Mouse (Mus musculus): Measurements from ENCODE around the gene Capzb. TPM values are rescaled to one million over a fixed set of nuclear protein-coding genes. Genes with fewer than 3 reads are reported as not detected.
A peak's percentile ranks its signal among the peaks of the same experiment; 100 is the strongest.

The Capzb gene
- polyA plus RNA-seq, 1 experiment from 2014 or later, result 330 TPM

GRCm38 (mm10) chr4:139219656-139220055 is 27.0 kb downstream of the Capzb start:
- no peaks in the 10 kb centered on the region for H3K4me1 ChIP-seq
- H3K4me2 ChIP-seq, result no peak overlapping the region
- no peaks in the 10 kb centered on the region for H3K27me3 ChIP-seq (replicated peaks)
- 70% methylated on average over 4 of the region's 4 CpGs for WGBS
- H3K27ac ChIP-seq, result no peak overlapping the region
- no peaks in the 10 kb centered on the region for H3K9me3 ChIP-seq
- H3K4me3 ChIP-seq, result no peak overlapping the region
- no peak overlapping the region for H3K9ac ChIP-seq
- ATAC-seq (replicated peaks), result no peak
- no peaks in the 10 kb centered on the region for H3K36me3 ChIP-seq (replicated peaks)

- no peaks in the 10 kb centered on the region for H3K9me3 ChIP-seq
- no peaks in the 10 kb centered on the region for H3K27me3 ChIP-seq (replicated peaks)
- H3K4me2 ChIP-seq, result no peak overlapping the region
- H3K9ac ChIP-seq, result no peak overlapping the region
- ATAC-seq (replicated peaks), result no peak
- no peaks in the 10 kb centered on the region for H3K36me3 ChIP-seq (replicated peaks)
- H3K4me1 ChIP-seq, result no peaks in the 10 kb centered on the region
- 97% methylated on average over 4 of the region's 4 CpGs for WGBS
- no peak overlapping the region for H3K4me3 ChIP-seq
- H3K27ac ChIP-seq, result no peak overlapping the region
These were observed 28.3 kb downstream of the Capzb start for GRCm38 (mm10) chr4:139220978-139221377.

- no peak for ATAC-seq (replicated peaks)
- H3K4me2 ChIP-seq, result no peak overlapping the region
- WGBS, result 87% methylated on average over 4 of the region's 4 CpGs
- no peaks in the 10 kb centered on the region for H3K27me3 ChIP-seq (replicated peaks)
- H3K9ac ChIP-seq, result no peak overlapping the region
- H3K4me3 ChIP-seq, result no peak overlapping the region
- H3K9me3 ChIP-seq, result no peaks in the 10 kb centered on the region
- no peaks in the 10 kb centered on the region for H3K4me1 ChIP-seq
- no peak overlapping the region for H3K27ac ChIP-seq
- H3K36me3 ChIP-seq (replicated peaks), result no peaks in the 10 kb centered on the region
These were observed 29.1 kb downstream of the Capzb start for GRCm38 (mm10) chr4:139221837-139222236.

GRCm38 (mm10) chr4:139225115-139225514 is 32.4 kb downstream of the Capzb start:
- Histone ChIP-seq H3K9me3 (no peaks in the 10 kb centered on the region), H3K27me3 (replicated peaks) (no peaks in the 10 kb centered on the region), H3K27ac (no peak overlapping the region), H3K36me3 (replicated peaks) (no peaks in the 10 kb centered on the region), H3K4me1 (peaks cover 7% of the 10 kb centered on the region), H3K9ac (no peak overlapping the region), H3K4me2 (no peak overlapping the region), H3K4me3 (no peak overlapping the region)
- WGBS, result 77% methylated on average over 5 of the region's 5 CpGs
- ATAC-seq (replicated peaks), result no peak

- Histone ChIP-seq H3K4me1 (peaks cover 16% of the 10 kb centered on the region), H3K36me3 (replicated peaks) (no peaks in the 10 kb centered on the region), H3K27ac (no peak overlapping the region), H3K4me3 (no peak overlapping the region), H3K4me2 (no peak overlapping the region), H3K9ac (no peak overlapping the region), H3K27me3 (replicated peaks) (no peaks in the 10 kb centered on the region), H3K9me3 (no peaks in the 10 kb centered on the region)
- no peak for ATAC-seq (replicated peaks)
- 88% methylated on average over 4 of the region's 4 CpGs for WGBS
These were observed 33.2 kb downstream of the Capzb start for GRCm38 (mm10) chr4:139225944-139226343.

- Histone ChIP-seq H3K27me3 (replicated peaks) (no peaks in the 10 kb centered on the region), H3K36me3 (replicated peaks) (no peaks in the 10 kb centered on the region), H3K4me1 (peaks cover 18% of the 10 kb centered on the region), H3K9ac (no peak overlapping the region), H3K4me2 (no peak overlapping the region), H3K9me3 (no peaks in the 10 kb centered on the region), H3K27ac (no peak overlapping the region), H3K4me3 (no peak overlapping the region)
- 84% methylated on average over 13 of the region's 13 CpGs for WGBS
- no peak for ATAC-seq (replicated peaks)
These were observed 34.0 kb downstream of the Capzb start for GRCm38 (mm10) chr4:139226504-139227216.

- Histone ChIP-seq H3K9ac (no peak overlapping the region), H3K4me3 (no peak overlapping the region), H3K36me3 (replicated peaks) (no peaks in the 10 kb centered on the region), H3K9me3 (no peaks in the 10 kb centered on the region), H3K4me2 (no peak overlapping the region), H3K27ac (no peak overlapping the region), H3K4me1 (peaks cover 24% of the 10 kb centered on the region), H3K27me3 (replicated peaks) (no peaks in the 10 kb centered on the region)
- 87% methylated on average over 7 of the region's 7 CpGs for WGBS
- ATAC-seq (replicated peaks), result no peak
These were observed 35.2 kb downstream of the Capzb start for GRCm38 (mm10) chr4:139227923-139228322.

- no peak overlapping the region for H3K27ac ChIP-seq
- peaks cover 24% of the 10 kb centered on the region for H3K4me1 ChIP-seq
- no peaks in the 10 kb centered on the region for H3K36me3 ChIP-seq (replicated peaks)
- no peak overlapping the region for H3K4me3 ChIP-seq
- H3K4me2 ChIP-seq, result no peak overlapping the region
- H3K27me3 ChIP-seq (replicated peaks), result no peaks in the 10 kb centered on the region
- H3K9me3 ChIP-seq, result no peaks in the 10 kb centered on the region
- 92% methylated on average over 5 of the region's 5 CpGs for WGBS
- ATAC-seq (replicated peaks), result no peak
- H3K9ac ChIP-seq, result no peak overlapping the region
These were observed 36.6 kb downstream of the Capzb start for GRCm38 (mm10) chr4:139229271-139229670.

- H3K27ac ChIP-seq, result no peak overlapping the region
- H3K4me2 ChIP-seq, result no peak overlapping the region
- no peaks in the 10 kb centered on the region for H3K27me3 ChIP-seq (replicated peaks)
- WGBS, result 61% methylated on average over 11 of the region's 11 CpGs
- H3K4me3 ChIP-seq, result no peak overlapping the region
- peaks cover 24% of the 10 kb centered on the region for H3K4me1 ChIP-seq
- H3K36me3 ChIP-seq (replicated peaks), result no peaks in the 10 kb centered on the region
- H3K9ac ChIP-seq, result no peak overlapping the region
- no peaks in the 10 kb centered on the region for H3K9me3 ChIP-seq
- ATAC-seq (replicated peaks), result no peak
These were observed 37.8 kb downstream of the Capzb start for GRCm38 (mm10) chr4:139230376-139231120.

GRCm38 (mm10) chr4:139231163-139231562 is 38.5 kb downstream of the Capzb start:
- Histone ChIP-seq H3K27me3 (replicated peaks) (no peaks in the 10 kb centered on the region), H3K4me2 (no peak overlapping the region), H3K9ac (no peak overlapping the region), H3K27ac (no peak overlapping the region), H3K36me3 (replicated peaks) (no peaks in the 10 kb centered on the region), H3K4me3 (no peak overlapping the region), H3K9me3 (no peaks in the 10 kb centered on the region), H3K4me1 (peaks cover 24% of the 10 kb centered on the region)
- 89% methylated on average over 8 of the region's 8 CpGs for WGBS
- no peak for ATAC-seq (replicated peaks)

GRCm38 (mm10) chr4:139232479-139233145 is 39.9 kb downstream of the Capzb start:
- Histone ChIP-seq H3K4me1 (peaks cover 24% of the 10 kb centered on the region), H3K27me3 (replicated peaks) (no peaks in the 10 kb centered on the region), H3K27ac (peak overlapping the region; percentile 4; the same call in 1 of the 2 replicates), H3K4me3 (no peak overlapping the region), H3K36me3 (replicated peaks) (no peaks in the 10 kb centered on the region), H3K4me2 (no peak overlapping the region), H3K9me3 (no peaks in the 10 kb centered on the region), H3K9ac (no peak overlapping the region)
- no peak for ATAC-seq (replicated peaks)
- whole genome bisulfite sequencing, result 47% methylated on average over 6 of the region's 6 CpGs

- Histone ChIP-seq H3K4me3 (no peak overlapping the region), H3K36me3 (replicated peaks) (no peaks in the 10 kb centered on the region), H3K27ac (no peak overlapping the region), H3K9ac (no peak overlapping the region), H3K27me3 (replicated peaks) (no peaks in the 10 kb centered on the region), H3K4me1 (peaks cover 23% of the 10 kb centered on the region), H3K4me2 (no peak overlapping the region), H3K9me3 (no peaks in the 10 kb centered on the region)
- WGBS, result 89% methylated on average over 7 of the region's 7 CpGs
- ATAC-seq (replicated peaks), result no peak
These were observed 40.4 kb downstream of the Capzb start for GRCm38 (mm10) chr4:139233146-139233495.

All from midbrain, embryonic 15.5 days (tissue).